ENCODE assay signal across 9 mouse cellular contexts in genomic region chr11:79530333-79530761, GRCm38 (mm10). TPM values are rescaled to one million over a fixed set of nuclear protein-coding genes. Genes with fewer than 3 reads are reported as not detected.
DNase-seq lines count a peak whose midpoint lies in the region; ATAC-seq lines count a peak whose summit lies in the region.
"Had no signal": no experiment of that assay in that cellular context is flagged by ENCODE, and none has a peak within 500 bp of the region (broad histone marks: within the 10 kb centered on the region; RNA-seq: fewer than 3 reads in every experiment).

Gene Evi2 (minus strand): TSS chr11:79530589.
Gene Evi2a (minus strand): TSS chr11:79530609.

- WGBS in hindbrain, embryonic 11.5 days: 90% methylated on average over 7 of the region's 7 CpGs

- DNase-seq in right cerebral cortex, adult 2 months (ENCODE audit: low spot score in 2 of 2): peak; percentile 26 to 32
- DNase-seq in right cerebral cortex, postnatal 25 days: no peak
- DNase-seq in gastrocnemius, postnatal 14 days: peak; percentile 30
- DNase-seq in lung, adult 18-20 months: peak; percentile 47 to 58
- peak; percentile 38 for DNase-seq in thymus, postnatal 14 days
- DNase-seq in hindbrain, embryonic 11.5 days (ENCODE audit: low spot score): no peak
- DNase-seq in frontal cortex, postnatal 14 days (ENCODE audit: low spot score in 2 of 2): no peak
- no peak for DNase-seq in cerebellum, postnatal 10 days

- H3K9me3 ChIP-seq in hindbrain, embryonic 11.5 days (ENCODE audit: control insufficient read depth, low read length): no peaks in the 10 kb centered on the region

- intact Hi-C loops in gastrocnemius, postnatal 14 days (cut with DNase I; ENCODE audit: low total_unique reads): no loop called here

- no peak for ATAC-seq in hindbrain, embryonic 11.5 days (ENCODE audit: low FRiP score)

- no peaks in the 10 kb centered on the region for H3K27me3 ChIP-seq in hindbrain, embryonic 11.5 days (ENCODE audit: control insufficient read depth, insufficient read depth, low read length)

- no peak within 1 kb of the TSS for H3K27ac ChIP-seq in hindbrain, embryonic 11.5 days (ENCODE audit: low read depth, low read length)

- no peaks in the 10 kb centered on the region for H3K4me1 ChIP-seq in hindbrain, embryonic 11.5 days (replicated peaks; ENCODE audit: control insufficient read depth, insufficient read depth, low read length)

- H3K9ac ChIP-seq in hindbrain, embryonic 11.5 days (ENCODE audit: low read depth, low read length): no peak within 1 kb of the TSS

- H3K4me2 ChIP-seq in hindbrain, embryonic 11.5 days (replicated peaks; ENCODE audit: low read depth, low read length): no peak within 1 kb of the TSS

- no peaks in the 10 kb centered on the region for H3K36me3 ChIP-seq in hindbrain, embryonic 11.5 days (ENCODE audit: control insufficient read depth, insufficient read depth, low read length)

- no peak within 1 kb of the TSS for H3K4me3 ChIP-seq in hindbrain, embryonic 11.5 days (ENCODE audit: low read depth, low read length)

RNA-seq across cellular contexts. Expression of gene Evi2, which starts in this region (rescaled TPM):
- under 1 TPM in 1 of 2 experiments, not detected in 1; 0.18 TPM for total RNA-seq in gastrocnemius, postnatal 14 days (2021)
- 0.74 and 2.1 TPM in 2 replicates for polyA plus RNA-seq in hindbrain, embryonic 11.5 days (2014; fragmentation: Nextera tagmentation; extraction: Ambion mirVana)
- total RNA-seq: layer of hippocampus, adult 18-20 months had no signal

RNA-seq across cellular contexts. Expression of gene Evi2a, which starts in this region (rescaled TPM):
- 1 to 10 TPM; 3.3 to 4.3 TPM for total RNA-seq in gastrocnemius, postnatal 14 days (2021)
- polyA plus RNA-seq in hindbrain, embryonic 11.5 days (2014; fragmentation: Nextera tagmentation; extraction: Ambion mirVana): 2.2 and 3.1 TPM in 2 replicates

Comparison
In these comparisons a context has a peak if more than half of its experiments do, and no peak if none do; other contexts are left out.
1. DNase-seq: peak in right cerebral cortex, adult 2 months (2 of 2), gastrocnemius, postnatal 14 days (single experiment), lung, adult 18-20 months (2 of 2) and thymus, postnatal 14 days (single experiment); none in right cerebral cortex, postnatal 25 days (single experiment), hindbrain, embryonic 11.5 days (single experiment), frontal cortex, postnatal 14 days (0 of 2) and cerebellum, postnatal 10 days (0 of 2).